Mouse (Mus musculus) thymus, postnatal 14 days (tissue): Measurements from ENCODE around the gene Slc25a3.
A peak's percentile ranks its signal among the peaks of the same experiment; 100 is the strongest.

Source experiments
- DNase-seq: peaks from one replicate; pipeline ENCODE4 v3.0.0; 2021

Slc25a3 gene

DNA sequence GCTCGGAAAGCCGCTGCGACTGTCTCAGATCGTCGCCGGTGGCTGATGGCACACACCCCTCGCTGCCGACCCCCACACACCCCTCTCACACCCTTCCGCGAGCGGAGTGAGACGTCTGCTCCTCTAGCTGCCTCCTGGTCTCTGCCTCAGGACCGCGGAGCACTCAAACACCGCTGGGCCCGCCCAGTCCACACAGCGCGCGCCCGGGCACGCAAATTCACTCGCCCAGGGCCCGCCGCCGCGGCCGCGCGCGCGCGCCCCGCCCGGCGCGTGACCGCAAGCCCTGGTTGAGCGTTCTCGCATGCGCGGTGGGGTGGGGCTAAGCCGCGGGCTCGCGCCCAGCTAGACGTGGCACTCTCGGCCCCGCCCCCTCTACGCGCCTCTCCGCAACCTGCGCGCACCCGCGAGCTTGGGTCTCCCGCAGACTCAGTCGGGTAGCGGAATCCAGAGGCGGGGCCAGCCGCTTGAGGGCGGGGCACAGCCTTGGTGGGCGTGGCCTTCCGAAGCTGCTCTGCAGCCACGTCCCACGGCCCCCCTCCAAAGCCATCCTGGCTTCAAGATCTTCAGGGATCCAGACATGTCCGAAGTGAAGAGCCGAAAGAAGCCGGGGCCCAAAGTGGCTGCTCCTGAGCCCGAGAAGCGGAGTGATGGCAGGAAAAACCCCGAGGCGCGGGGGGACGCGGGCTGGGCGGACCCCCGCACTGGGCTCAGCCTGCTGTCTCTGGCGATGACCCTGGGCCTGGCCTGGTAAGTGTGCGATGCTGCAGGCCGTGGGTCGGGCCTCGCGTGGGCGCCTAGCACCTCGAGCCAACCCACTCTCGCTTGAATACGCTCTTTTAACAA, 41.1 kb downstream of the Slc25a3 start, which contains the start of the genes Apaf1 and Ikbip:
Gene Apaf1 (minus strand): TSS at position 221 of the 843 bp plus-strand sequence.
Gene Ikbip (plus strand): TSS at position 391 of the 843 bp plus-strand sequence.
- peak; percentile 100 for DNase-seq

DNA sequence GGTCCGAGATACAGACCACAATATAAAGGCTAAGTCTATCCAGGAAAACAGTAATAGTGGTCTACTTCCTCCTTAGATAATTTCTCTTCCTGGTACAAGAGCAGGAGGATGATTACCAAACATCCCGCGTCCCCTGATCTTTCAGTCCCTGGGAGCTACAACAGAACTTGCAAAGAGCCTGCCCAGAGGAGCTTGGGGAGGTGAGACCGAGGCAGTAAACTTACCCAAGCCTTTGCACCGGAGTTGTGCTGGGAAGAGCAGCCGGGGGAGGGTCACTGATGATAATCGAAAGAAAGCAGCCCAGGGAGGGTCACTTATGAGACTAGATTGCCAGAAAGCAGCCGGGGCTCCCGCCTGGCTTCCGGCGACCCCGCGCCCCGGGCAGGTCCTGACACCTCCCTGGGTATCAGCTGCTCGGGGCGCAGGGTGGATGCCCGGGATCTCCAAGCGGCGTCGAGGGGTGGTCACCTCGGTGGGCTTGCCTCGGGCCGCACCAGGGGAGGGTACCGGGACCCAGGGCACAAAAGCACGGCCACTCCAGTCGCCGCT, 41.8 kb downstream of the Slc25a3 start:
- no peak for DNase-seq

DNA sequence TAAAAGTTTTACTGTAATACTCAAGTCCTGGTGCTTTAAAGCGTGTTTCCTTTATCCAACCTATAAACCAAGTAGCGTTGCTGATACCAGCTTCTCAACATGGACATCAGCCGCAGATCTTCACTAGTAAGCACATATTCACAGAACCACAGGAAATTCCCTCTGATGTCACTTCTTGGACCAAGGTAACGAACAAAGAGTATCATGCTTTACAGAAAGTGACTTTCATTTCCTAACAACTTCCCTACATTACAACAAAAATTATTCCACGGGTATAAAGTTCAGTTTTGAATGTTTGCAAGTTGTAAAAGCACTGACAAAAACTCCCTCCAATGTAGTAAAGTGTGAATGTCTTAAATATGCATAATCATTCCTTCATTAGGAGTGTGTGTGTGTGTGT, 43.3 kb downstream of the Slc25a3 start:
- DNase-seq = no peak

DNA sequence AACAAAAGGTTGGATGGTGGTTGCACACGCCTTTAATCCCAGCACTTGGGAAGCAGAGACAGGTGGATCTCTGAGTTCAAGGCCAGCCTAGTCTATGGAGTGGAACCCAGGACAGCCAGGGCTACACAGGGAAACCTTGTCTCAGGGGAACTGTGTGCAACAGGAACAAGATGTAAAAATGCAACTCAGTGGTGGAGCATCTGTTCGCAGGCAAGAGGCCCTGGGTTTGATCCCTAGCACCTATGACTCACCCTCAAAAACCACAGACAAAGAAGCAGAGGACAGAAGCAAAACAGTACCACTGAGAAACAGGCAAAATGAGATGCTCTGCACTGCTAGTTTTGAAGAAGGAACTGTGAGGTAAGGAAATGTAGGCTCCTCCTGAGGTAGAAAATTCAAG, 47.2 kb downstream of the Slc25a3 start:
- no peak for DNase-seq

DNA sequence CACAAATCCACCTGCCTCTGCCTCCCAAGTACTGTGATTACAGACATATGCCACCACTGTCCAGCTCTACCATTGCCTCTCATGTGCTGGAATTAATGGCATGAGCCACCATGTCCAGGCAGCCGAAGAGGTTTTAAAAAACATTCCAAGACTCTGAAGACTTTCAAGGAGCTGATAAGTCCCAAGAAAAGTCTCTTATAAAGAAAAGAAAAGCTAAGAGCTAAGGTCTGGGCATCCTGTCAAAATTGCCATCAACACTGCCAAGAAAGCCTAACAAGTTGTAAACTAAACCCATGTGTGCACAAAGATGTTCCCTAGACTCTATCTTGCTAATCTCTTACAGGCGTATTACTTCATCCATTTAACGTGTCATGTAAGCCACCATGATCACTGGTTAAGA, 50.5 kb downstream of the Slc25a3 start:
- no peak for DNase-seq

DNA sequence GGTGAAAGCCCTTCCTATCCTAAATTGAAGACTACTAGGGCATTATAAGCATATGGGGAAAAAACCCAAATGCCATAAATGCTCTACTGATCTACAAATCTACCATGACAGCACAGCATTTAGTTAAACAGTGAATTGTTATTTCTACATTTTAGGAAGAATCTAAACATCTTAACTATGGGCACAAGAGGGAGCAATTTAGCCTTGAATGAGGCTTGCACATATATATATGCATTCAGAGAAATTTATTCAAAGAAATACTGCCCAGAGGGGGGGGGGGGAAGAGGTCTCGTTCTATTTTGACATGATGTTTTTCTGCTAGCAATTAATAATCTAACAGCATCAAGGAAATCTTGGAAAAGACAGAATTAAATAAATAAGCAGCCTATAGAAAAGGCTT, 52.1 kb downstream of the Slc25a3 start:
- no peak for DNase-seq
